Mouse (Mus musculus) ES-E14 (cell line): Measurements from ENCODE around the gene Zbtb22.

Source experiments
- CHD2 ChIP-seq: IDR thresholded peaks from 2 replicates; pipeline ENCODE4 v1.6.1; 2014; ENCODE audit warnings: mild to moderate bottlenecking, low read depth, low read length, inconsistent platforms
- HCFC1 ChIP-seq: IDR thresholded peaks from 2 replicates; pipeline ENCODE4 v1.6.1; 2012; ENCODE audit warnings: low read length, inconsistent platforms, borderline replicate concordance; ENCODE audit not compliant: insufficient read depth
- MAFK ChIP-seq: IDR thresholded peaks from 2 replicates; pipeline ENCODE4 v1.6.1; 2014; ENCODE audit warnings: mild to moderate bottlenecking, low read depth, low read length, inconsistent platforms; ENCODE audit not compliant: insufficient read depth
- ZC3H11A ChIP-seq: IDR thresholded peaks from 2 replicates; pipeline ENCODE4 v1.6.1; 2012; ENCODE audit warnings: low read depth, mild to moderate bottlenecking, inconsistent platforms, low read length, borderline replicate concordance
- ZNF384 ChIP-seq: IDR thresholded peaks from 2 replicates; pipeline ENCODE4 v1.6.1; 2012; ENCODE audit warnings: low read depth, low read length, inconsistent platforms

DNA sequence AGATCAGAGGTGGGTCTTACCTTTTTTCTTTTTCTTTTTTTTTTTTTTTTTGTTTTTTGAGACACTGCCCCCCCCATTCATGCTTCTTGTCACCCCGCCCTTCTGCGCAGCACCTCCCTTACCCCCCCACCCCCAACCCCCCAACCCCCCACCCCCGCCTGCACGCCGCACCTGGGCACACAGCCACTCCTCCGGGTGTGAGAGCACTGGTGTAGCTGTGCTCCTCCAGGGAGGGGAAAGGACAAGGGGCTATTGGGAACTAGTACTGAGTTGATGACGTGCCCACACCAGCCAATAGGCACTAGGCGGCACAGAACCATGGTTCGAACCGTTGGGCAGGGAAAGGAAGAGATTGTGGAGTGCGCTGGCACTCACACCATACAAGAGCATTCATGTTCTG lies 41.3 kb upstream of the Zbtb22 start:
- TF ChIP-seq MAFK (no peak), ZNF384 (no peak), ZC3H11A (no peak), CHD2 (no peak), HCFC1 (no peak)
